Mouse (Mus musculus) spleen, adult 2 months (tissue): ENCODE measurements at regions not wholly inside any gene's neighbourhood (a gene's known extent, or its start where the extent isn't known, plus 50 kb on each side); places are given as distances from the start of the nearest gene placed in this dataset.

Experiments
- DNase-seq, 2 experiments: peaks; one replicate each; pipeline versions ENCODE4 v3.0.0 to v3.0.0-alpha.2; 2012 to 2021; ENCODE audit warnings: low spot score in 2 of 2, low read depth in 1 of 2
- H3K27ac ChIP-seq: fragments of 200-500 bp; 2 replicates; pipeline ENCODE4 v1.5.1; 2012; ENCODE audit warnings: low read length, inconsistent platforms; ENCODE audit not compliant: insufficient read depth
- H3K27me3 ChIP-seq: fragments of 200-500 bp; 2 replicates; pipeline ENCODE4 v1.6.1; 2012; ENCODE audit warnings: mild to moderate bottlenecking, moderate library complexity, low read length, inconsistent platforms; ENCODE audit not compliant: control insufficient read depth, insufficient read depth
- H3K36me3 ChIP-seq: fragments of 200-500 bp; 2 replicates; pipeline ENCODE4 v1.6.1; 2012; ENCODE audit warnings: mild to moderate bottlenecking, low read length, inconsistent platforms; ENCODE audit not compliant: control insufficient read depth, insufficient read depth
- H3K4me1 ChIP-seq: fragments of 200-500 bp; 2 replicates; pipeline ENCODE4 v1.6.1; 2011; ENCODE audit warnings: inconsistent platforms; ENCODE audit not compliant: control insufficient read depth, insufficient read depth, insufficient read length
- H3K4me3 ChIP-seq: fragments of 200-500 bp; 2 replicates; pipeline ENCODE4 v1.5.1; 2011; ENCODE audit warnings: mild to moderate bottlenecking, inconsistent platforms; ENCODE audit not compliant: insufficient read depth, insufficient read length; ENCODE audit errors: extremely low read depth
- CTCF ChIP-seq: fragments of 200-500 bp; IDR thresholded peaks from 2 replicates; pipeline ENCODE4 v1.5.1; 2011; ENCODE audit warnings: mild to moderate bottlenecking, inconsistent platforms; ENCODE audit not compliant: insufficient read depth, insufficient read length, insufficient replicate concordance; ENCODE audit errors: extremely low read depth
- POLR2A ChIP-seq: fragments of 200-500 bp; IDR thresholded peaks from 2 replicates; pipeline ENCODE4 v1.6.1; 2011; ENCODE audit warnings: low read depth, low read length, inconsistent platforms
- WGBS: fragments of 180-500 bp; shearing (Covaris S2); methylation state at CpG from one replicate; pipeline ENCODE4 v1.1.7; 2018; 5-methylcytosine and 5-hydroxymethylcytosine counted together

- Histone ChIP-seq H3K27me3 (no peaks in the 10 kb centered on the region), H3K4me3 (no peak overlapping the region), H3K4me1 (no peaks in the 10 kb centered on the region), H3K27ac (no peak overlapping the region), H3K36me3 (no peaks in the 10 kb centered on the region)
- TF ChIP-seq CTCF, result no peak
- TF ChIP-seq POLR2A, result no peak
- WGBS, result 97% methylated on average over 8 of the region's 8 CpGs
- no peak for DNase-seq
Measured at GRCm38 (mm10) chr3:143786889-143787288, 418.1 kb downstream of the Lmo4 start.

GRCm38 (mm10) chr3:143784353-143784791 lies 420.6 kb downstream of the Lmo4 start:
- no peaks in the 10 kb centered on the region for H3K36me3 ChIP-seq
- H3K27me3 ChIP-seq, result no peaks in the 10 kb centered on the region
- TF ChIP-seq CTCF (no peak), POLR2A (no peak)
- no peaks in the 10 kb centered on the region for H3K4me1 ChIP-seq
- no peak overlapping the region for H3K4me3 ChIP-seq
- H3K27ac ChIP-seq, result no peak overlapping the region
- DNase-seq, result no peak
- 80% methylated on average over 3 of the region's 3 CpGs for WGBS

- Histone ChIP-seq H3K27ac (no peak overlapping the region), H3K36me3 (no peaks in the 10 kb centered on the region), H3K27me3 (no peaks in the 10 kb centered on the region), H3K4me1 (no peaks in the 10 kb centered on the region), H3K4me3 (no peak overlapping the region)
- DNase-seq, result no peak
- WGBS, result 77% methylated on average over 2 of the region's 2 CpGs
- no peak for TF ChIP-seq POLR2A
- no peak for TF ChIP-seq CTCF
Measured at GRCm38 (mm10) chr3:143778161-143778560, 426.9 kb downstream of the Lmo4 start.

- H3K4me3 ChIP-seq, result no peak overlapping the region
- H3K27me3 ChIP-seq, result no peaks in the 10 kb centered on the region
- no peaks in the 10 kb centered on the region for H3K36me3 ChIP-seq
- no peak for DNase-seq
- H3K4me1 ChIP-seq, result no peaks in the 10 kb centered on the region
- H3K27ac ChIP-seq, result no peak overlapping the region
- 84% methylated on average over 1 of the region's 1 CpGs for WGBS
- TF ChIP-seq POLR2A (no peak), CTCF (no peak)
Measured at GRCm38 (mm10) chr3:143759337-143759736, 445.7 kb downstream of the Lmo4 start.

- Histone ChIP-seq H3K36me3 (no peaks in the 10 kb centered on the region), H3K27me3 (no peaks in the 10 kb centered on the region), H3K4me3 (no peak overlapping the region), H3K27ac (no peak overlapping the region), H3K4me1 (no peaks in the 10 kb centered on the region)
- 94% methylated on average over 3 of the region's 3 CpGs for WGBS
- TF ChIP-seq CTCF (no peak), POLR2A (no peak)
- no peak for DNase-seq
Measured at GRCm38 (mm10) chr3:143753197-143753596, 451.8 kb downstream of the Lmo4 start.

- no peaks in the 10 kb centered on the region for H3K27me3 ChIP-seq
- no peak for TF ChIP-seq CTCF
- TF ChIP-seq POLR2A, result no peak
- 76% methylated on average over 1 of the region's 1 CpGs for WGBS
- no peak overlapping the region for H3K4me3 ChIP-seq
- no peaks in the 10 kb centered on the region for H3K4me1 ChIP-seq
- no peaks in the 10 kb centered on the region for H3K36me3 ChIP-seq
- DNase-seq, result no peak
- H3K27ac ChIP-seq, result no peak overlapping the region
Measured at GRCm38 (mm10) chr3:143752660-143753059, 452.4 kb downstream of the Lmo4 start.

GRCm38 (mm10) chr3:143750128-143750527 lies 454.9 kb downstream of the Lmo4 start:
- H3K27ac ChIP-seq, result no peak overlapping the region
- H3K4me3 ChIP-seq, result no peak overlapping the region
- DNase-seq, result no peak
- 89% methylated on average over 4 of the region's 4 CpGs for WGBS
- no peaks in the 10 kb centered on the region for H3K4me1 ChIP-seq
- H3K36me3 ChIP-seq, result no peaks in the 10 kb centered on the region
- H3K27me3 ChIP-seq, result no peaks in the 10 kb centered on the region
- TF ChIP-seq POLR2A (no peak), CTCF (no peak)
